Mouse (Mus musculus) CD4-positive, CD25-positive, alpha-beta regulatory T cell (primary cell): Measurements from ENCODE around the gene Mei4. TPM values are rescaled to one million over a fixed set of nuclear protein-coding genes. Genes with fewer than 3 reads are reported as not detected.

Experiments
- polyA plus RNA-seq: library from polyadenylated mRNA; unstranded; fragments of 100-300 nt; shearing (Covaris generic); gene quantifications from one replicate; pipeline ENCODE4 v1.2.1, GENCODE M21; 2017

The Mei4 gene
- 0.53 TPM for polyA plus RNA-seq

DNA sequence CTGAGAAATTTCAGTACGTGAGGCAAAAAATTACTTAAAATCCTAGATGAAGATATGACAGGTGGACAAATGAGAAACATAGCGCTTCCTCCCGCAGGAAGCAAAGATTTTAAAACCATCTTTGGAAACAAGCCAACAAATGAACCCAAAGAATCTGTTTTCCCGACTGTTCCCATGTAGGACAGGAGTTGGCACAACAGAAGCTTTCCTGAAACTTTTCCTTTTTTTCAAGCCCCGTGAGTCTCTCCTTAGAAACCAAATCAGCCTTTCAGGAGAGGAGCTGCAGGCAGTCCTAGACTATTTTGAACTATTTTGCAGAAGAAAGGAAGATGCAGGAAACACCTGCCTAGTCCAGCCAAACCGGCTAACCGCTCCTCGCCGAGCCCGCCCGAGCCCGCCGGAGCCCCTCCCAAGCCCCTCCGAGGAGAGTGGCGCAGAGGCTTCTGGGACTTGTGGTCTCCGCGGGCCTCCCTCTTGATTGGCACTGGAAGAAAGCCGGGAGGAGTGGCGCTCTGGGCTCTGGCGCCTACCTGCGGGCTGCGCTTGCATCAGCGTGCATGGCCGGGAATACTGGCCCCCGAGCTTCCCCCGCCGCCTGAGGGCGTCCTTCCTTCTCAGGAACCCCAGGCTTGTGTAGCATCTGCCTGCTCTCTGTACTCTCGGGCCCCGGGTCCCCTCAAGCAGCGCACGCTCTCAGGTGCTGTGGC is at the start of gene Mei4:
Gene Mei4, plus strand, starts transcription at position 490 of the 707 bp plus-strand sequence.

Other genes starting within 250 kb of the Mei4 start
- gene Htr1b, start 229.8 kb upstream of the Mei4 start, polyA plus RNA-seq, result not detected